Mouse (Mus musculus): ENCODE measurements around the gene Sel1l.
A peak's percentile ranks its signal among the peaks of the same experiment; 100 is the strongest.
"Not testable (repeated sequence)": the region's sequence is repeated elsewhere in the genome, so short reads cannot be mapped to it uniquely, and the experiment has no call there.

Sel1l gene

DNA sequence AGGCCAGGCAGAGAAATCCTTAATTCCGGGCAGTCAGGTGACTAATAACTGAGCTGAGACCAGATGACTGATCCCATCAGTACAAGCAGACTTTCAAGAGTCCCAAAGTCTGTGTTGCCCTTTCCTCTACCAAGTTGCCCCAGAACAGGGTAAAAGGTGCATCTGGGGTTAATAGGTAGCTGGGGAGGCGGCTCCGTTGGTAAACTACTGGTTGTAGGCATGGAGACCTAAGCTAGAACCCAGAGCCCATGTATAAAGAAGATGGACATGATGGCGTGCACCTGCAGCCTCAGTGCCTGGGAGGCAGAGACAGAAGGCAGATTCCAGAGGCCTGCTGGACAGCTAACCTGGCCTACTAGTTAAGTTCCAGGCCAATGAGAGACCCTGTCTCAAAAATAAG, 30.2 kb downstream of the Sel1l start:
- DNase-seq (ENCODE audit: low read depth, low spot score) = no peak

DNA sequence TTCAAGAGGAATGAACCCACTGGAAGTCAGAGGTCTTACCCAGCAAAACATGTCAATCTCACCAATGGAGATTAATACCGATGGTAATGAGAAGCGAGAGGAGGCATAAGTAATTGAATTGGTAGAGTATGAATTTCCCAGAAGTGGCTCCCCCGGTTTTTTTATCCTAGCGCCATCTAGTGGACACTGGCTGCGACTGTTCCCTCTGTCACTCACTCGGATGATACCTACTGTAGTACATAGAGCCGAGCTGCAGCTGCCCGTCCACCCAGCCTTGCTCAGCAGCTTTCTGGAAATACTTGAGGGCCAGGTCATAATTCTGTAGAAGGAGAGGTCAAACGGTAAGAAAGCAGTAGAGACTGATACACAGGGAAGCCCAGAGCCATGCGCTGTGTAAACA, 33.0 kb downstream of the Sel1l start:
- peak; percentile 65 for DNase-seq (ENCODE audit: low read depth, low spot score)

DNA sequence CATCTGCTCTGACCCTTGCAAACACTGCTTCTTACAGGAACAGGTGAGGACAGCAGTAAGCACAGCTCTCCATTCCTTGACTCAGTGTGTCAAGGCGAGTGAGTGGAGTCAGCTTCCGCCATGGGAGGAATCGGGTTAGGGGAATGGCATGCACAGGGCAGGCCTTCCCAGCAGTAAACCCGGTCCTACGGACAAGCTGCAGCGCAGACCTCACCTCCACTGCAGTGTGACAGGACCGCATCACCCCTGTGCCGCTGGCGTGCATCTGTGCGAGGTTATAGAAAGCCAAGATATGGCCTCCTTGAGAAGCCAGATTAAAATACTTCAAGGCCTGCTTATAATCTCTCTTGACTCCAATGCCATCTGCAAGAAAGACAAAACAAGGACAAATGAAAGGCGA, 33.4 kb downstream of the Sel1l start:
- DNase-seq (ENCODE audit: low read depth, low spot score) = no peak

DNA sequence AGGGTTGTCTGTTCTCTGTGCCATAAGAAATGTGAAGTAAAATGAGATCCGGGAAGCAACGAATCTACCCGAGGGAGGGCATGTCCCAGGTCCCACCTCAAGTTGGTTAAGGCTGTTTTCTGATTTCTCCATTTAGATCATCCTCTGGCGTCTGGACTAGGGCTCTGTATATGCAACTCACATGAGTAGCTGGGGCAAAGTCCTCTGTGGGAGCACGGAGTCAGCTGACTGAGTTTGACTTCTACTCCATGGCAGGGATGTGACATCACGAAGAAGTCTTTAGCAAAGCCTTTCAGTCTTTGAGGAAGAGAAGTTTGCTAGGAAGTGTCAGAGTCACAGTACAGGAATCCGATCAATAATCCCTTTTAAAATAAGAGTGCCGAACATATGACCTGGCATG, 40.0 kb downstream of the Sel1l start:
- no peak for DNase-seq (ENCODE audit: low read depth, low spot score)

- DNase-seq (ENCODE audit: low read depth, low spot score) = no peak
Measured at GRCm38 (mm10) chr12:91807761-91808160, 41.2 kb downstream of the Sel1l start.

DNA sequence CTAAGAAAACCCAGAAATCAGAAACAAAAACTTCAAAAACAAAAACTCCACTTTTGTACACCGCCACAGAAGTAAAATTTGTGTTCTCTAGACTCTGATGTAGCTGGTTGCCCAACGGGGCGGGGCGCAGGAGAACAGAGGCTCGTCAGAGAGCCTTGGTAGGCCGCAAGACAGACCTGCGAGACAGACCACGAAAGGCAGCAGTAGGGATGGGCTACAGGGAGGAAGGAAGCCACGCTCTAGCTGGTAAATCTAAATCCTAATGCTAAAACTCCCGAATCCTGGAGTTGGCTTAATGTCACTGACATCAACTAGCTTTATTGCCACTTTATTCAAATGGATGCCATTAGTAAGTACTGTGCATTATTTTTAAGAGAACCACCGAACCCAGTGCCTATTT, 41.9 kb downstream of the Sel1l start:
- DNase-seq (ENCODE audit: low read depth, low spot score) = no peak

DNA sequence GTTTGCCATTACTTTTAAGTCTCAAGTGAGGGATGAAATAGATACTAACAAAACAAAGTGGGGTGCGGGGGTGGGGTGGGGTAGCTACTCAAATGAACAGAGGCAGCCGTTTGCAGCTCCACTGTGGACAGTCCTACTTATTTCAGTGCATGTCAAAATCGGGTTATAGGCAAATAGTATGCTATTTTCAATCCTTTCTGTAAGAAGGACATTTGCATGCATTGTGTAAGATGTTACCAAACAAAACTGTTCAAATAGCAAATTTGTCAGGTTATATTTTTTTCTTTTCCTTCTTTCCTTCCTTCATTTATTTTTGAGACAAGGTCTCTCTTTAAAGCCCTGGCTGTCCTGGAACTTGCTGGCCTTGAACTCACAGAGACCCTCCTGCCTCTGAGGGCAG, 44.7 kb downstream of the Sel1l start:
- no peak for DNase-seq (ENCODE audit: low read depth, low spot score)

GRCm38 (mm10) chr12:91803207-91803932, 45.6 kb downstream of the Sel1l start:
- no peak for DNase-seq (ENCODE audit: low read depth, low spot score)

GRCm38 (mm10) chr12:91802586-91803206, 46.3 kb downstream of the Sel1l start:
- DNase-seq (ENCODE audit: low read depth, low spot score) = no peak

GRCm38 (mm10) chr12:91800861-91801385, 48.0 kb downstream of the Sel1l start:
- DNase-seq (ENCODE audit: low read depth, low spot score) = no peak

- DNase-seq (ENCODE audit: low read depth, low spot score) = no peak
Measured at GRCm38 (mm10) chr12:91799821-91800335, 49.1 kb downstream of the Sel1l start.

- DNase-seq (ENCODE audit: low read depth, low spot score) = peak; percentile 46
Measured at GRCm38 (mm10) chr12:91799379-91799773, 49.6 kb downstream of the Sel1l start.

DNA sequence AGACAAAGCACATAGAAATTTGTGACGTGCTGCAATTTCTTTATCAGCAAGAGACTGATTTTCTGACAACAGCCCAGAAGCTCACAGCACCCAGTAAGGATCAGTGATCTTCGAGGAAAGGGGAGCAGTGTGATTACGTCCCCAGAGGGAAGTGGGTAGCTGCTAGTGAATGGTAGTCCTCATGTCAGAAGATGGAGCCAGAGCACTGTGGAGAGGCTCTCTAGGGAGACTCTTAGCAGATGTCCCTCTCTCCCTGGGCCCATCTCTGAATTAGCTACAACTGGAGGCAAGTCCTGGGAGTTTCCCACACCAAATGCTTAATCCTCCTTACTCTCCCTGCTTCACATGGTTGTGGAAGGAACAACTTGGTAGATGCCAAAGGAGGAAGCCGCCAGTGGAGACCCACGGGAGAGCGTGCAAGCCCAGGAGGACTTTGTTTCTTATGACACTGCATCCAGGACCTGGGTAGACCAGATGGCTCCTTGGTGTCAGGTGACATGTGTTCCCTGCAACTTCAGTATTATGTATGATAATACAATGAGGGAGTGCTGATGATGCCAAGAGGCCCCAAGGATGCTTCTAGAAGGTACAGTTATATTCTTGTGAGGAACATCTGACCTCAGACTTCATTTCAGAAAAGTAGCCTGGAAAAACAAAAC, 50.1 kb downstream of the Sel1l start:
- DNase-seq (ENCODE audit: low read depth, low spot score) = peak; percentile 31

GRCm38 (mm10) chr12:91796774-91797173, 52.2 kb downstream of the Sel1l start:
- DNase-seq (ENCODE audit: low read depth, low spot score) = no peak

- no peak for DNase-seq (ENCODE audit: low read depth, low spot score)
Measured at GRCm38 (mm10) chr12:91793266-91793665, 55.7 kb downstream of the Sel1l start.

DNA sequence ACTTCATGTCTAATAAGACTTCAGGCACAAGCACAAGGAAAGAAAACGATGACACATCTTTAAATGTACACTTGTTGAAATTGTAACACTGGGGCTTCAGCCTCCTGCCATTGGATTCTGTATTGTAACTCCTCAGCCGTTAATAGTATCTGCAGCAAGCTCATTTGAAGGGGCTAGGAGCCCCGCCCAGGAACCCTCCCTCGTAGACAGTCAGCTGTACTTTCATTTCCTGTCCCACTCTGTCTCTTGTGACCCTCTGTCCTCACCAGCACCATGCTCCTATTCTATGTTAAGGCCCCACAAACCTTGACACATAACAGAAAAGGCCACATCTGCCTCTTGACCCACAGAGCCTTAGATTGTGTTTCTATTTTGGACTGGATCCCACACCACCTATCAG, 57.1 kb downstream of the Sel1l start:
- no peak for DNase-seq (ENCODE audit: low read depth, low spot score)

- peak; percentile 62 for DNase-seq (ENCODE audit: low read depth, low spot score)
Measured at GRCm38 (mm10) chr12:91789801-91790200, 59.2 kb downstream of the Sel1l start.

DNA sequence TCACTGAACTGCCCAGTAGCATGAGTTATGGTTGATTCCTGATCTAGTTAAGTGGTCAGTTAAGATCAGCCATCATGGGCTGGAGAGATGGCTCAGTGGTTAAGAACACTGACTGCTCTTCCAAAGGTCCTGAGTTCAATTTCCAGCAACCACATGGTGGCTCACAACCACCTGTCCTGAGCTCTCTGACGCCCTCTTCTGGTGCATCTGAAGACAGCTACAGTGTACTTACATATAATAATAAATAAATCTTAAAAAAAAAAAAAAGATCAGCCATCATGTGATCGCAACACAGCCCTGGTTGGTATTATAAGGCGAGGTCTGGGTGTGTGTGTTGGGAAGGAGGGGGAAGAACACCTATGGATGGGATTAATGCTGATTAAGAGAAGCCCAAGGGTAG, 60.5 kb downstream of the Sel1l start:
- DNase-seq (ENCODE audit: low read depth, low spot score) = not testable (repeated sequence)

- no peak for DNase-seq (ENCODE audit: low read depth, low spot score)
Measured at GRCm38 (mm10) chr12:91787959-91788437, 61.0 kb downstream of the Sel1l start, which contains the start of gene Ston2. TSS of gene Ston2 (minus strand) at chr12:91788387.

- DNase-seq (ENCODE audit: low read depth, low spot score) = peak; percentile 23
Measured at GRCm38 (mm10) chr12:91786355-91786754, 62.6 kb downstream of the Sel1l start.

DNA sequence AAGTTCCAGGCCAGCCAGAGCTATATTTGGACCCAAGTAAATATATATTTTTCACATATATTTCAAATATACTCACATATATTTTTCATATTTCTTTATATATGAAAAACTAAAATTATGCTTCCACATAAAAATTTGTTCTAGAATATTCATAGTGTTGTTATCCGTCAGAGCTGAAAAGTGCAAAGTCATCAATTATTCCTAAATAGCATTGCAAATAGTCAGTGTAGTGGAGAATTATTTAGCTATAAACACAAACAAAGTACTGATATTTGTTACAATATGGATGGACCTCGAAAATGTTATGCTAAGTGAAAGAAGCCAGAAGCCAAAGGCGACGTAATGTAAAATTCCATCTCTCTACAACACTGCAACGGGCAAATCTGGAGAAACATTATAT, 67.5 kb downstream of the Sel1l start:
- no peak for DNase-seq (ENCODE audit: low read depth, low spot score)

DNA sequence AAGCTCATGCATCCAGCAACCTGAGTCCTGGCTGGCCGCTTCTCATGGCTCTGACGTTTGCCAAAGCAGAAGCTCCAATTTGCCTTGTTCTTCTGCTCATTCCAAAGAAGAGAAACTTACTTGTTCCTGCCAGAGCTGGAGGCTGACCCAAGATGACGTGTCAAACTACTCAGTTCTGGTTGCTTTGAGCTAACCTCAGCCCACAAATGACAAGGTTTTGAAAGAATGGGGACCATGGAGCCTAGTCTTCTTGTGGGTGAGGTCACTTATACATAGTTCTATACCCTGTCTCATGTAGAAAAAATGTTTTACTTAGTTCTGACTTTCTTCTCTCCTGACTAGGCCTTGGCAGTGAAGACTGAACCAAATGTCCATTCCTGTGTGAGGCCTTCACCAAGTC, 68.4 kb downstream of the Sel1l start:
- DNase-seq (ENCODE audit: low read depth, low spot score) = peak; percentile 61
